Mouse (Mus musculus) lung, adult 2 months (tissue): ENCODE measurements around the gene Prlh.

Experiments
- CTCF ChIP-seq: fragments of 200-500 bp; IDR thresholded peaks from 2 replicates; pipeline ENCODE4 v1.5.1; 2011; ENCODE audit warnings: mild to moderate bottlenecking, low read length, control low read depth; ENCODE audit not compliant: insufficient read depth
- POLR2A ChIP-seq: fragments of 200-500 bp; IDR thresholded peaks from 2 replicates; pipeline ENCODE4 v1.6.1; 2011; ENCODE audit warnings: low read depth, mild to moderate bottlenecking, control low read depth, low read length, borderline replicate concordance; ENCODE audit errors: extremely low read depth

- no peak for TF ChIP-seq POLR2A
- TF ChIP-seq CTCF = no peak
Observed at GRCm38 (mm10) chr1:91001101-91001500, 48.2 kb downstream of the Prlh start.
